Mouse (Mus musculus): ENCODE measurements around the gene Tbc1d30. TPM values are rescaled to one million over a fixed set of nuclear protein-coding genes. Genes with fewer than 3 reads are reported as not detected.

The Tbc1d30 gene
- polyA plus RNA-seq, 1 experiment, result 0.23 TPM

GRCm38 (mm10) chr10:121303559-121303958 is 47.5 kb downstream of the Tbc1d30 start:
- no peak for TF ChIP-seq POLR2A (IDR thresholded peaks at IDR 0.05; ENCODE audit: low read depth, low read length)
- TF ChIP-seq CTCF (IDR thresholded peaks at IDR 0.05; ENCODE audit: borderline replicate concordance, insufficient read depth, low read length), result no peak
- H3K27ac ChIP-seq (ENCODE audit: insufficient read depth, low read length), result no peak overlapping the region
- no peaks in the 10 kb centered on the region for H3K4me1 ChIP-seq (ENCODE audit: control insufficient read depth, insufficient read depth, low read length)
- no peak overlapping the region for H3K4me3 ChIP-seq (ENCODE audit: insufficient read depth, low read length)

- no peaks in the 10 kb centered on the region for H3K4me1 ChIP-seq (ENCODE audit: control insufficient read depth, insufficient read depth, low read length)
- H3K4me3 ChIP-seq (ENCODE audit: insufficient read depth, low read length), result no peak overlapping the region
- no peak overlapping the region for H3K27ac ChIP-seq (ENCODE audit: insufficient read depth, low read length)
- no peak for TF ChIP-seq CTCF (IDR thresholded peaks at IDR 0.05; ENCODE audit: borderline replicate concordance, insufficient read depth, low read length)
Observed at GRCm38 (mm10) chr10:121301868-121302267, 49.2 kb downstream of the Tbc1d30 start.

- no peaks in the 10 kb centered on the region for H3K4me1 ChIP-seq (ENCODE audit: control insufficient read depth, insufficient read depth, low read length)
- H3K4me3 ChIP-seq (ENCODE audit: insufficient read depth, low read length), result no peak overlapping the region
- TF ChIP-seq POLR2A (IDR thresholded peaks at IDR 0.05; ENCODE audit: low read depth, low read length) (no peak), CTCF (IDR thresholded peaks at IDR 0.05; ENCODE audit: borderline replicate concordance, insufficient read depth, low read length) (no peak)
- H3K27ac ChIP-seq (ENCODE audit: insufficient read depth, low read length), result no peak overlapping the region
Observed at GRCm38 (mm10) chr10:121300659-121301058, 50.4 kb downstream of the Tbc1d30 start.

GRCm38 (mm10) chr10:121297054-121297701 is 53.9 kb downstream of the Tbc1d30 start:
- no peak for TF ChIP-seq POLR2A (IDR thresholded peaks at IDR 0.05; ENCODE audit: low read depth, low read length)
- no peak for TF ChIP-seq CTCF (IDR thresholded peaks at IDR 0.05; ENCODE audit: borderline replicate concordance, insufficient read depth, low read length)
- no peak overlapping the region for H3K27ac ChIP-seq (ENCODE audit: insufficient read depth, low read length)

GRCm38 (mm10) chr10:121294471-121294870 is 56.6 kb downstream of the Tbc1d30 start:
- TF ChIP-seq CTCF (IDR thresholded peaks at IDR 0.05; ENCODE audit: borderline replicate concordance, insufficient read depth, low read length) (no peak), POLR2A (IDR thresholded peaks at IDR 0.05; ENCODE audit: low read depth, low read length) (no peak)
- Histone ChIP-seq H3K4me3 (ENCODE audit: insufficient read depth, low read length) (no peak overlapping the region), H3K4me1 (ENCODE audit: control insufficient read depth, insufficient read depth, low read length) (0 out of 2 replicates have a peak, but pooled peaks cover 2% of the 10 kb centered on the region), H3K27ac (ENCODE audit: insufficient read depth, low read length) (no peak overlapping the region)

More at GRCm38 (mm10) chr10:121297054-121297701, 53.9 kb downstream of the Tbc1d30 start:
- H3K4me3 ChIP-seq (ENCODE audit: insufficient read depth, low read length), result no peak overlapping the region
- H3K4me1 ChIP-seq (ENCODE audit: control insufficient read depth, insufficient read depth, low read length), result 0 out of 2 replicates have a peak, but pooled peaks cover 2% of the 10 kb centered on the region

GRCm38 (mm10) chr10:121293829-121294228 is 57.2 kb downstream of the Tbc1d30 start:
- Histone ChIP-seq H3K4me3 (ENCODE audit: insufficient read depth, low read length) (no peak overlapping the region), H3K4me1 (ENCODE audit: control insufficient read depth, insufficient read depth, low read length) (0 out of 2 replicates have a peak, but pooled peaks cover 2% of the 10 kb centered on the region), H3K27ac (ENCODE audit: insufficient read depth, low read length) (no peak overlapping the region)
- TF ChIP-seq CTCF (IDR thresholded peaks at IDR 0.05; ENCODE audit: borderline replicate concordance, insufficient read depth, low read length), result no peak
- TF ChIP-seq POLR2A (IDR thresholded peaks at IDR 0.05; ENCODE audit: low read depth, low read length), result no peak

GRCm38 (mm10) chr10:121291272-121291917 is 59.7 kb downstream of the Tbc1d30 start:
- TF ChIP-seq POLR2A (IDR thresholded peaks at IDR 0.05; ENCODE audit: low read depth, low read length) (no peak), CTCF (IDR thresholded peaks at IDR 0.05; ENCODE audit: borderline replicate concordance, insufficient read depth, low read length) (no peak)
- Histone ChIP-seq H3K4me1 (ENCODE audit: control insufficient read depth, insufficient read depth, low read length) (0 out of 2 replicates have a peak, but pooled peaks cover 2% of the 10 kb centered on the region), H3K27ac (ENCODE audit: insufficient read depth, low read length) (no peak overlapping the region), H3K4me3 (ENCODE audit: insufficient read depth, low read length) (no peak overlapping the region)

GRCm38 (mm10) chr10:121290682-121291078 is 60.4 kb downstream of the Tbc1d30 start:
- Histone ChIP-seq H3K4me3 (ENCODE audit: insufficient read depth, low read length) (no peak overlapping the region), H3K27ac (ENCODE audit: insufficient read depth, low read length) (no peak overlapping the region), H3K4me1 (ENCODE audit: control insufficient read depth, insufficient read depth, low read length) (0 out of 2 replicates have a peak, but pooled peaks cover 2% of the 10 kb centered on the region)
- no peak for TF ChIP-seq CTCF (IDR thresholded peaks at IDR 0.05; ENCODE audit: borderline replicate concordance, insufficient read depth, low read length)
- TF ChIP-seq POLR2A (IDR thresholded peaks at IDR 0.05; ENCODE audit: low read depth, low read length), result no peak

GRCm38 (mm10) chr10:121289970-121290681 is 61.0 kb downstream of the Tbc1d30 start:
- Histone ChIP-seq H3K27ac (ENCODE audit: insufficient read depth, low read length) (no peak overlapping the region), H3K4me1 (ENCODE audit: control insufficient read depth, insufficient read depth, low read length) (0 out of 2 replicates have a peak, but pooled peaks cover 2% of the 10 kb centered on the region), H3K4me3 (ENCODE audit: insufficient read depth, low read length) (no peak overlapping the region)
- TF ChIP-seq POLR2A (IDR thresholded peaks at IDR 0.05; ENCODE audit: low read depth, low read length) (no peak), CTCF (IDR thresholded peaks at IDR 0.05; ENCODE audit: borderline replicate concordance, insufficient read depth, low read length) (no peak)

Measured in embryonic fibroblast, embryonic 13.5 days (primary cell).